Mouse (Mus musculus) olfactory bulb, adult 2 months (tissue): Measurements from ENCODE around the gene Dazap1. TPM values are rescaled to one million over a fixed set of nuclear protein-coding genes. Genes with fewer than 3 reads are reported as not detected.

Experiments used
- H3K27ac ChIP-seq: fragments of 200-500 bp; 2 replicates; pipeline ENCODE4 v1.5.1; 2012; ENCODE audit warnings: low read depth, low read length; ENCODE audit not compliant: insufficient read depth
- H3K4me1 ChIP-seq: fragments of 200-500 bp; 2 replicates; pipeline ENCODE4 v1.6.1; 2012; ENCODE audit warnings: low read length; ENCODE audit not compliant: control insufficient read depth, insufficient read depth
- H3K4me3 ChIP-seq: fragments of 200-500 bp; 2 replicates; pipeline ENCODE4 v1.5.1; 2012; ENCODE audit warnings: mild to moderate bottlenecking, low read depth, low read length, moderate library complexity; ENCODE audit not compliant: insufficient read depth
- CTCF ChIP-seq: fragments of 200-500 bp; IDR thresholded peaks from 2 replicates; pipeline ENCODE4 v1.5.1; 2012; ENCODE audit warnings: low read depth, mild to moderate bottlenecking, low read length, moderate library complexity; ENCODE audit not compliant: insufficient read depth
- POLR2A ChIP-seq: fragments of 200-500 bp; IDR thresholded peaks from 2 replicates; pipeline ENCODE4 v1.6.1; 2012; ENCODE audit warnings: mild to moderate bottlenecking, low read depth, low read length, moderate library complexity; ENCODE audit not compliant: insufficient read depth
- WGBS: fragments of 180-500 bp; shearing (Covaris S2); methylation state at CpG from one replicate; pipeline ENCODE4 v1.1.7; 2018; 5-methylcytosine and 5-hydroxymethylcytosine counted together
- polyA plus RNA-seq: library from polyadenylated mRNA; stranded (reverse); fragments of >200 nt; gene quantifications from 2 replicates; pipeline ENCODE4 v1.2.4, GENCODE M21; 2012; ENCODE audit warnings: low replicate concordance; ENCODE audit not compliant: missing spikeins, insufficient read depth, insufficient read length

The Dazap1 gene
- polyA plus RNA-seq, 1 experiment, result not detected

- WGBS, result 8% methylated on average over 11 of the region's 11 CpGs
These were observed 55.1 kb downstream of the Dazap1 start for GRCm38 (mm10) chr10:80316359-80316781.

DNA sequence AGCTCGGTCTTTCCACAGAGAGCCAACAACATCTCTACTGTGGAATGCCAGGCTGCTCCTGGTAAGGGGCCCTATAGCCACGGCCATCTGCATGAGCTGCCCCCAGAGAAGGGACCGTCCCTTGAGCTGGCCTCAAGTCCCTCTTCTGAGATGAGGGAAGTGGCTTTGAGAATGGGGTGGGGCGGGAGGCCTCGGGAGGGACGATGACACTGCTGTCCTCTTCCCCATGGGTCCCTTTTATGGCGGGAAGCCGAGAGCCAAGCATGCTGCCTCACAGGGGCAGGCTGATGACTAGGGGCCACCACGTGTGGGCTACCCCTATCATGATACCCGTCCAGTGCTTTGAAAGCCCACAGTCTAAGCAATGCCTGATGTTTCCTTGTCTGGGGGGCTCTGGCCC lies 55.7 kb downstream of the Dazap1 start:
- no peak overlapping the region for H3K4me3 ChIP-seq
- no peak for TF ChIP-seq CTCF
- 0 out of 2 replicates have a peak, but pooled peaks have one; percentile 8 for TF ChIP-seq POLR2A
- peaks cover 57% of the 10 kb centered on the region for H3K4me1 ChIP-seq
- WGBS, result 64% methylated on average over 10 of the region's 10 CpGs
- H3K27ac ChIP-seq, result no peak overlapping the region

More at GRCm38 (mm10) chr10:80316359-80316781, 55.1 kb downstream of the Dazap1 start:
- H3K4me3 ChIP-seq, result no peak overlapping the region
- peaks cover 57% of the 10 kb centered on the region for H3K4me1 ChIP-seq
- no peak overlapping the region for H3K27ac ChIP-seq
- TF ChIP-seq CTCF, result no peak
- TF ChIP-seq POLR2A, result no peak

DNA sequence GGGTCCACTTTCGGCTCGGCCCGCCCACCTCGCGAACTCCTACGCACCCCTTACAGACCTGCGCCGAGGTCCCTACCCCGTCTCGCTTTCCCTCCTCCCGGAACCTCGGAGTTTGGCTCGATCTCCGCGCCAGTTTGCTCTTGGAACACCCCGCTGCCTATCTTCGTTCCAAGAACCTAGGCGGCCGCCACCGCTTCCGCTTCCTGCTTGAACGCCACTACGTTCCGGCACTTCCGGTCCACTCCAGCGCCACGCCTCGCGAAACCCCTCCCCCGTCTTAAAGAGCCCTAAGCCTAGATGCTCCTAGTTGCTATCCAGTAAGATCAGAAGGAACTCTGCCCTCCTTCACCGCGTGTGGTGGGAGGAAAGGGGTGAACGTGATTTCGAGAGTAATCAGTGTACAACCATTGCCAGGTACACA lies 59.1 kb downstream of the Dazap1 start, which contains the start of gene 2310011J03Rik:
Gene 2310011J03Rik, minus strand, starts transcription at position 198 of the 421 bp plus-strand sequence.
- Histone ChIP-seq H3K4me1 (peaks cover 54% of the 10 kb centered on the region), H3K27ac (no peak within 1 kb of the TSS), H3K4me3 (peak within 1 kb of the TSS; percentile 81)
- under 1% methylated on average over 34 of the region's 34 CpGs for WGBS
- TF ChIP-seq POLR2A, result peak; percentile 52; the same call in 1 of the 2 replicates
- TF ChIP-seq CTCF, result no peak

DNA sequence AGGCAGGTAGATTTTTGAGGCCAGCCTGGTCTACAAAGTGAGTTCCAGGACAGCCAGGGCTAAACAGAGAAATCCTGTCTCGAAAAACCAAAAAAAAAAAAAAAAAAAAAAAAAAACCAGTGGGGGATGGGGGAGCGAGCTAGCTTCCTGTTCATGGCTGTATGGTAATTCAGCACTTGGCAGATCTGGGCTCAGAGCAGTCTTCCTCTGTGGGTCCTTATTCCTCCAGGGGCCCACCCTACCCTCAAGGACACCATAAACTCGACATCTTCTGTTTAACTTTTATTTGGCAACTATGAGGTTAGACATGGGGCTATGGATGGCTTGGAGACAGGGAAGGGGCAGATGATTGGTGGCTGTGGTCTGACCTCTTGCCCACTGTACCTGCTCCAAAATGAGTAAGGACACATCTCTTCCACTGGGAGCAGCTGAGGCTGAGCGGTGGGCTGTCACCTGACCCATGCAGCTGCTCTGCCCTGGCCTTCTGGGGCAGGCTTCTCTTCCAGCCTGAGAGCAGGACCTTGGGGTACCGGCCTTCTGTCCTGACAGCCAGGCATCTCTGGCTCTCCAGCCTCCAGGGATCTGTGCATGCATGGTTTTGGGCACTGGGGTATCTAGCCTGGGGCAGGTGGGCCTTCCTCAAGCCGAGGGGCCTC lies 59.9 kb downstream of the Dazap1 start:
- Histone ChIP-seq H3K4me1 (peaks cover 46% of the 10 kb centered on the region), H3K4me3 (no peak overlapping the region), H3K27ac (no peak overlapping the region)
- 80% methylated on average over 6 of the region's 6 CpGs for WGBS
- TF ChIP-seq POLR2A, result no peak
- no peak for TF ChIP-seq CTCF

GRCm38 (mm10) chr10:80321670-80322581 lies 60.6 kb downstream of the Dazap1 start:
- WGBS, result 96% methylated on average over 21 of the region's 21 CpGs
- H3K4me1 ChIP-seq, result peaks cover 39% of the 10 kb centered on the region
- no peak for TF ChIP-seq CTCF
- no peak for TF ChIP-seq POLR2A
- H3K27ac ChIP-seq, result no peak overlapping the region
- H3K4me3 ChIP-seq, result no peak overlapping the region

GRCm38 (mm10) chr10:80322811-80323211 lies 61.5 kb downstream of the Dazap1 start:
- WGBS, result 3% methylated on average over 28 of the region's 28 CpGs
- Histone ChIP-seq H3K4me1 (peaks cover 30% of the 10 kb centered on the region), H3K4me3 (peak overlapping the region; percentile 41), H3K27ac (no peak overlapping the region)
- TF ChIP-seq POLR2A (no peak), CTCF (no peak)

GRCm38 (mm10) chr10:80323261-80324119 lies 62.2 kb downstream of the Dazap1 start:
- no peak overlapping the region for H3K27ac ChIP-seq

DNA sequence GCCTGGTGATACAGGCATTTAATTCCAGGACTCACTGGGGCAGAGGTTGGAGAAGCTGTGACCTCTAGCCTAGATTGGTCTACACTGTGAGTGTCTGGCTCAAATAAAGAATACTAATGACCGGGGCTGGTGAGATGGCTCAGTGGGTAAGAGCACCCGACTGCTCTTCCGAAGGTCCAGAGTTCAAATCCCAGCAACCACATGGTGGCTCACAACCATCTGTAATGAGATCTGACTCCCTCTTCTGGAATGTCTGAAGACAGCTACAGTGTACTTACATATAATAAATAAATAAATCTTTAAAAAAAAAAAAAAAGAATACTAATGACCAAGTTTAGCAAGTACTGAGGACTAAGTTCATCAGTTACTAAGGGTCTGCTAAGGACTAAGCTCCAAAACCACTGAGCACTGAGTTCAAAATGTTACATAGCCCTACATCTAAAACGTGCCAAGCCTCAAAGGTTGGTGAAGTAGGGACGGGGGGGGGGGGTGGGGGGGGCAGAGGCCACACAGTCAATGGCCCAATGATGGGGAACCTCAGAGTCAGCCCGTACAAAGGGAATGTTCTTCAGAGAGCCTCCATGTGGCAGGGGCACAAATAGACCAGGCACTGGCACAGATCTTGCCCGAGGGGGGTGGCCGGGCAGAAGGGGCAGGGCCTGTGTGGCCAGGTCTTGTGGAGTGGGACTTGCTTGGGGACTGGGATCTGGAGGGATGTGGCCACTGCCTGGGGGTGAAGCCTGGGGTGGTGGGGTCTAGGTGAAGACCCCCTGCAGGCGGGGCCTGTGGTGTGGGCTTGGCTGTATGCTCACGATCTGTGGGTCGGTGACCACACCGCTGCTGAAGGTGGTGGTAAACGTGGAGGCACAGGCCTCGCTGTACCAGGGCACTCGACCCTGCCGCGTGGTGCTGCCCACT lies 63.1 kb downstream of the Dazap1 start:
- H3K27ac ChIP-seq, result no peak overlapping the region
- 75% methylated on average over 17 of the region's 17 CpGs for WGBS
- TF ChIP-seq CTCF (no peak), POLR2A (no peak)
- H3K4me1 ChIP-seq, result peaks cover 19% of the 10 kb centered on the region
- H3K4me3 ChIP-seq, result no peak overlapping the region

More at GRCm38 (mm10) chr10:80323261-80324119, 62.2 kb downstream of the Dazap1 start:
- 3% methylated on average over 45 of the region's 46 CpGs for WGBS
- Histone ChIP-seq H3K4me3 (peak overlapping the region; percentile 41), H3K4me1 (peaks cover 24% of the 10 kb centered on the region)
- TF ChIP-seq POLR2A (no peak), CTCF (no peak)
